Mouse (Mus musculus) sigmoid colon, adult 10 weeks (tissue): ENCODE measurements around the gene Cdh26. TPM values are rescaled to one million over a fixed set of nuclear protein-coding genes. Genes with fewer than 3 reads are reported as not detected.

Source experiments
- polyA plus RNA-seq: library from polyadenylated mRNA; stranded (reverse); fragments of 350-450 nt; fragmentation: Illumina TruSeq; extraction: RNeasy Lipid Tissue Mini Kit (QIAGEN cat#74804); gene quantifications from one replicate; pipeline ENCODE4 v1.2.3, GENCODE M21; 2014; ENCODE audit warnings: low read depth, low replicate concordance

Cdh26 gene
- polyA plus RNA-seq: 2.7 TPM

DNA sequence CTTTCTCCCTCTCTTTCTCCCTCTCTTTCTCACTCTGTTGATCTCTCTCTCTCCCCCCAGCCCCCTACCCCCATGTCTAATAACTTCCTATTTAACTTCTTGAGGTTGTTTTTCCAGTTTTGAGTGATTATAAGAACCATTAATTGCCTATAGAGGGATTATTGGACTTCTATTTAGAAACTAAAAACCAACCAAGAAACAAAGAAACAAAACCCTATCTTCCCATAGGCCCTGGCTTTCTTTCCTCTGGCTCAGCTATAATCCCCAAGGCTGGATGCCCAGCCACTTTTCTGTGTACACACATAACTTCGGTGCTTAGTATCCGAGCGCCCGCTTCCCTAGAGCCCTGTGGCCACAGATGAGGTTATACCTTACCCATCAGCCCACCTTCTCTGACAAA lies at the start of gene Cdh26:
Cdh26 (plus strand) TSS at position 301 of the 400 bp plus-strand sequence.

DNA sequence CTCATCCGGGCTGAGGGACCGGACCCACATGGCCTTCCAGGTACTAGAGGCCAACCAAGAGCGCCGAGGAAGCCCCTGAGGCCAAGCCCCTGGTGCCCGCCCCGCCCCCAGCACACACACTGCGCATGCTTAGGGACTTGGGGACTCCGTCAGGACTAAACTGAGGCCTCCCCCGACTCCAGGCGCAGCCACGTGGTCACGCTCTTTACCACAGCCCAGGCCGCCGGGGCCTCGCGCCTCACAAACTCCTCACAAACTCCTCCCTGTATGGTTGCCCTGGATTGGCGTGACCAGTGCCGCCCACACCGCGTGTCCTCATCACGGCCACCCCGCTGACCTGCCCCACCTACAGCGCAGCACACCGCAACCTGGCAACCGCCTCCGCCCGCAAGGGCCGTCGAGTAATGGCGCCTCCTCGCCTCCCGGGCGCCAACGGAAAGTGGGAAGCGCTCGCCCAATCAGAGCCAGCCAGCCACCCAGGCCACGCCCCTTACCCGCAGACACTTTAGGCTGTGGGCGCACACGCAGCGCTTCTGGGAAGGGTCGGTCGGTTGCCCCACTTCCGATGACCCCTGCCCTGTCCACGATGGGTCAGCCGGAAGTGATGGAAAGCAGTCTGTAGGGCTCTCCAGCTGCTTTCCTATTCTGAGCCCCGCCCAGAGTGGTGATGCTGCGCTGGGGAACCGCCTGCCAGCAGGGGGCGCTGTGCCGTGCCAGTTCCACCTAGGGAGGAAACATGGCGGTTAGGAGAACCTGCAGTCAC lies 23.1 kb upstream of the Cdh26 start, which contains the start of gene Sycp2:
Sycp2 (minus strand) TSS at position 633 of the 763 bp plus-strand sequence.

DNA sequence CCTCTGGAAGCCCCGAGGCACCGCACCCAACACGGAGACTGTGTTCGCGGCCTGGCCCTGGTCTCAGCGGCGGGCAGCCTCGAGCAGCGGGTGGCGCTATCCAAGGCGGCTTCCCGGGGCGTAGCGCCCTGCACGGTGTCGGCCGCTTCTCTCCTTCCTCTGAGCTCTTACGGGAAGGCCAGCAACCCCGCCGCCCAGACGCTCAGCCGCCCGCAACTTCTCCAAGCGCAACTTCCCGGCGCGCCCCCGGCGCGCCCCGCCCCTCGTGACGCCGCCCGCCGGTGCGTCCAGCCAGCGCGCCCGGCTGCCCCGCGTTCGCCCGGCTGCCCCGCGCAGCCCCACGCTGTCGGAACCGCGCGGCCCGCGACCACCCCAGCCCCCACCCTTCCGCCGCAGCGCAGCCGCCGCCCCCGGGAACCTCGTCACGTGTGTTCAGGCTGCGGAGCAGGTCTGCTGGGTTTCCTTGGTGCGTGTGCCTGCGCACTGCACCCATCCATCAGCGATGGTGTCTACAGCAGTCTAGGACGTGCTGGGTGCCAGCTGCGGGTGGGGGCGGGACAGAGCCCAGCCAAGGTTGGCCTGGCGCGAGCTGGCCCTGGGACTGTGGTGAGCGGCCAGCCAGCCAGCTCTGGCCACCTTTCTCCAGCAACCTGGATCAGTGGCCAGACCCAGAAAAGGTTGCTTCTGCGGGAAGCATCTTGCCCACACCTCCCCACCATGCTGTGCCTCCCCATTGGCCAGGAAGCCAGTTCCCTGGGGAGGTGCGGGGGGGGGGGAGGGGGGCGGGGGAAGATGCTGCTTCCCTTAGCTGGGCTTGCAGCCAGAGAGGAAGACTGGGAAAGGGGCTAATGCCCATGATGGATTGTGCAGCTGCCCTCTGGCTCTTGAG lies 15.8 kb upstream of the Cdh26 start, which contains the start of the genes Ppp1r3d and Fam217b:
Ppp1r3d (minus strand) TSS at position 212 of the 889 bp plus-strand sequence.
Fam217b (plus strand) TSS at position 264 of the 889 bp plus-strand sequence.

Other genes with a start within 250 kb of the Cdh26 start
- gene Sycp2, start 22.8 kb upstream of the Cdh26 start, polyA plus RNA-seq: 0.28 TPM
- gene Ppp1r3d, start 16.1 kb upstream of the Cdh26 start, polyA plus RNA-seq: 3.2 TPM
- 3.0 TPM for gene Fam217b, start 16.0 kb upstream of the Cdh26 start, polyA plus RNA-seq